Mouse (Mus musculus): ENCODE results near the gene 1700088E04Rik.
A peak's percentile ranks its signal among the peaks of the same experiment; 100 is the strongest.

Gene 1700088E04Rik

DNA sequence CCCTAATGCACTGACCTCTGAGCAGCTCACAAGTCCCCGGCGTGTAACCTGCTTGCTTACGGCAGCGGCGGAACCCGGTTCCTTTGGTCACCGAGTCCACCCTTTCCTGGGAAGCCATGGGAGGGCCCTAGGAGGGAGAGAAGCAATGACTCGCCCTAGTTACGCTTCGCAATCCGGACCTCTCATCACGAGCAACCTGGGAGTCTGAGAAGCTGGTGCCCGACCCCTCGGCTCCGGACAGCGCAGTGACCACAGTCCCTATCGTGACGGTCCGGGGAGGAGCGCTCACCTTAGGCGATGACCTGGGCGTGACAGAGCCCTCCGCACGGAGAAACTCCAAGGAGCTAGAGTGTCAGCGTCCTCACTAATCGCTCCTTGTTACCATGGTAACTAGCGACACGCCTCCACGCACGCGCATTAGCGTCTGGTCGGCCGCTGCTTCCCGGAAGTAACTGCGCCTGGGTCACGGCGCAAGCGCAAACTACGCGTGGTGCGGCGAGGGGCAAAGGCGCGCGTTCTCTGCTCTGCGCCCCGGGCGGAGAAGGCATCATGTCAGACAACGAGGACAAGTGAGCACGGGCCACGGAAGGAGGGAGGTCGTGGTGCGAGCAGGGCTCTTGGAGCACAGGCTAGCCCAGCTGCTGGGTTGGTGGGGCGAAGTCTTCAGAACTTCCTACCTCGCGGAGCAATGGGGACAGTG, at the start of gene 1700088E04Rik, which contains the start of gene Polr2f:
1700088E04Rik (minus strand) TSS at position 388 of the 700 bp plus-strand sequence.
Polr2f (plus strand) TSS at position 144 of the 700 bp plus-strand sequence.
- DNase-seq = peak; percentile 95

DNA sequence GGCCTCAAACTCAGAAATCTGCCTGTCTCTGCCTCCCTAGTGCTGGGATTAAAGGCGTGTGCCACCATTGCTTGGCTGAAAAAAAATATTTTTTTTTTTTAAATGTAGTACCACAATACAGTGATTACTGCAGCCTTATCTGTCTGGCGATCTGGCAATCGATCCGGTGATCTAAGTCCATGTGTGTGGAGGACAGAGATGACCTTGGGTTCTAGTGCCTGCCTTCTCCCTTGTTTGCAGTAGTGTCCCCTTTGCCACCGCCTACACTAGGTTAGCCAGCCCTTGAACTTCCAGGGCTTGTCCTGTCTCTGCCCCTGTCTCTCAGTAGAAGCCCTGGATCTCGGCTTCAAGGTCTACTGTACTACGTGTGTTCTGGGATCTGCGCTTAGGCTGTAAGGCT, 46.8 kb upstream of the 1700088E04Rik start:
- no peak for DNase-seq

DNA sequence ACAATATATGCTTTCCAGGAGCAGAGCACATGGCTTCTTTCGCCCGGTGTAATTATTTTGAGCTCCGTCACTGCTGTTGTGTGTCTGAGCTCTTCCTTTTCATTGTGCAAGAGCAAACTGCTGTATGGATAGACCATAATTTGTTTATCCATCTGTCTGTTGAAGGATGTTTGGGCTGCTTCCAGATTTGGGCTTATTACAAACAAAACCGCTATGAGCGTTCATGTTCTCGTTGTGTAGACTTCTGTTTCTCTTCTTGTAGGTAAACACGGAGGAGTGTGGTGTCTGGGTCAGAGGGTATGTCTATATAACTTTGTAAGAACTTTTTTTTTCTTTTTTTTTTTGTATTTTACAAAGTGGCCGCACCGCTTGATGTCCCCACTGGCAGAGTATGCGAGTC, 44.2 kb upstream of the 1700088E04Rik start:
- DNase-seq = no peak

DNA sequence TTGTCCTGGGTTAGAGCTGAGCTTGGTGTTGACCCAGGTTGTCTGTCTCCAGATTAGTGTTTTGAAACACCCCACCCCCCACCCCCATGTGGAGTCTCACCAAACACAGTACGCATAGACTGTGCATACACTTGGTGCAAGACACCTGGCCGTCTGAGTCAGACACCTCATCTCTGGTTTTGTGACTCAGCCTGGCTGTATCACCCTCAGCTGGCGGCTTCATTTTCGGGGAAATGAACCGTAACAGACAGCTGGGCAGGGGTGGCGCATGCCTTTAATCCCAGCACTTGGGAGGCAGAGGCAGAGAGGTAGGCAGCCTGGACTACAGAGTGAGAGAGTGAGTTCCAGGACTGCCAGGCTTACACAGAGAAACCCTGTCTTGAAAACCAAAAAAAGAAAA, 35.9 kb upstream of the 1700088E04Rik start:
- DNase-seq = no peak

DNA sequence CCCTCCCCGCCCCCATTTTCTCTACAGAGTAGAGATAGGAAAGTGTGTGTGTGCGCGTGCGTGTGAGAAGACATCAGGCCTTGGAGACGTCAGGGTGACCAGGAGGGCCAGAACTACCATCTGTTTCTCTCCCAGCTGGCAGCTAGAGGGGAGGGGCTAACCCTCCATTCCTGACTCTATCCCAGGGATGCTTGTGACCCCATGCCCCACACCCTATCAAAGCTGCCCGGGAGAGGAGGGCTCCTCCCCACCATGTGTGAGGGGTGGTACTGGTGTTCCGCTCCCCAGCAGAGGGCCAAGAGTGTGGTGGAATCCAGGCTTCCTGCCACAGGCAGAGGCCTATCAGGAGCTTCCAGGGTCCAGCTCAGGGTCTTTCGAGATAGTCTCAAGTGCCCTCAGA, 25.7 kb upstream of the 1700088E04Rik start:
- no peak for DNase-seq

DNA sequence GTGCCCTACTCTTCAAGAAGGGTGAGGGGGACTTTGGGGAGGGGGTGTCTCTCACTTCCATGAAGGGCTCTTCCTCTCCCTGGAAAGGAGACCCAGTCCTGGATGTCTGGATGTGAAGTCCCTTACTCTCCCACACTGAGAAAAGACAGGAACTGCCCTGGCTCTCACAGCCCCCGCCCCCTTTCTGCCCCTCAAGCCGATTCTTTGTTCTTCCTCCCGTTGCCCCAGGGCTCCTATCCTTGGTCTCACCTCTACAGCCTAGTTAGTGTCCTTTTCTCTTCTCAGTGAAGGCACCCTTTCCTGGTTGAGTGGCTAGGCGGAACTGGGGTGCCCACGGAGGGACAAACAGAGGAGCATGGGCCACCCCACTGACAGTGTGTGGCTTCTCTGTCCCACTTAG, 24.1 kb upstream of the 1700088E04Rik start, which contains the start of gene Sox10:
Sox10 (minus strand) TSS at position 101 of the 400 bp plus-strand sequence.
- DNase-seq = no peak

DNA sequence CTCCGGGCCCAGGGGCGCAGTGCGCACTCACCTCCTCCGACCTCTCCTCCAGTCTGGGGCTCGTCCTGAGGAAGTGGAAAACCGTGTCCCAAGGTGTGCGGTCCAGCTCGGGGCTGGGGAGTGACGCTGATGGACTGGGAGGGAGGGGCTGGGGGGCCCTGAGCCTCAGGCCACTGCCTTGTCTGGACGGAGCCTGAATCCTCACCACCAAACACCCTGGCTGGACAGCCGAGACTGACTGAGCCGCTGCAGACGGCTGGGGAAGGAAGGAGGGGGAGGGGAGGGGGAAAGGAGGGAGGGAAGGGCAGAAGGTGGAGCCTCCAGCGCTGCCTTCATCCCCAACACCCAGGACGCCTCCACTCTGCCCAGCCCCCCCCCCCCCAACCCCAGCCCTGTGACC, 23.2 kb upstream of the 1700088E04Rik start:
- DNase-seq = no peak

DNA sequence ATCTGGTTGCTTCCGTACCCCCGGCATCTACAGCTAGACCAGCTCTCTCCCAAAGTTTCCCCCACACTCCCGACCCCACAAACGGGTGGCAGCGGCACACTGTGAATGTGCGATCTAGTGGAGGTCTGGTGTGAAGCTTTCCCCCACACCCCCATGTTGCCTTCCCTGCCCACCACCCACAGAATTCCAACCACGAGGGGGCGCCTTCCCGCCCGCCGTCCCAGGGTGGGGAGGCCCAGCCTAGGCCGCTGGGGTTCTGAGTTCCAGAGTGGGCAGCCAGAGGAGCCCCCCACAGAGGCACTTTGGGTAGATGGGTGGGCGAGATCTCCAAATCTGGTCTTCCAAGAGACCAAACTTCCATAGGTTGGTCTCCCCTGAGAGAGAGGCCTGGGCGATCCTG, 21.8 kb upstream of the 1700088E04Rik start:
- DNase-seq = no peak

DNA sequence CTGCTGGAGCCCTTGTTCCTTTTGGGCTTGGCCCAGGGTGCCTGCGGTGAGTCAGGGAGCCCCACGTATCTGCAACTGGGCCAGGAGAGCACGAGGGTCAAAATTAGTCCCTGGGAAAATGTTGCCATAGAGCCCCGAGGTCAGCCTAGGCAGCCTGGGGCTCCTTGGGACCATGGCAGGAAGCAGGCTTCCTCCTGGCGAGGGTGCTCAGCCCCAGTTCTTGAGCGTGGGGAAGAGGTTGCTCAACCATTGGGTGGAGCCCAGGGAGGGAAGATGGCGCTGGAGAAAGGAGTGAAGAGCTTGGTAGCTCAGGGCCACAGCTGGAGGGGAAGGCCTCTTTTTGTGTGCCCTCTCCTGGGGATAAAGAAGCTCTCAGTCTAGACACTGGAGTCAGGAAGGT, 21.2 kb upstream of the 1700088E04Rik start:
- no peak for DNase-seq

DNA sequence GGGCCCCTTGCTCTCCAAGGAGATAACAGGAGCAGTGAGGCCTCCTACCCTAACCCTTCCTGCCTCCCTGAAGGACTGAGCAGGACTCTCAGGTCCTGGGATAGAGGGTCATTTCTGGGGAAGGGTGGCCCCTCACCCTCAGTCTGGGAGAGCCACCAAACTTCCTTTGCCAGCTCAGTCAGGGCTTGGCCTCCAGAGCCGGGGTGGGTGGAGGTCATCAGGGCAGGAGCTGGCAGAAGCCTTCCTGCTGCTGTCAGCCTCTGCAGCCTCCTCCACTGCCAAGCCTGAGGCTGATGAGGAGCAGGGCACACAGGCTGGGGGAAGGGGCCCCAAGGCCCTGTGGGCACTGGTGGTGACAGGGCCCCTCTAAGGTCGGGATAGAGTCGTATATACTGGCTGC, 14.5 kb upstream of the 1700088E04Rik start:
- DNase-seq = no peak

DNA sequence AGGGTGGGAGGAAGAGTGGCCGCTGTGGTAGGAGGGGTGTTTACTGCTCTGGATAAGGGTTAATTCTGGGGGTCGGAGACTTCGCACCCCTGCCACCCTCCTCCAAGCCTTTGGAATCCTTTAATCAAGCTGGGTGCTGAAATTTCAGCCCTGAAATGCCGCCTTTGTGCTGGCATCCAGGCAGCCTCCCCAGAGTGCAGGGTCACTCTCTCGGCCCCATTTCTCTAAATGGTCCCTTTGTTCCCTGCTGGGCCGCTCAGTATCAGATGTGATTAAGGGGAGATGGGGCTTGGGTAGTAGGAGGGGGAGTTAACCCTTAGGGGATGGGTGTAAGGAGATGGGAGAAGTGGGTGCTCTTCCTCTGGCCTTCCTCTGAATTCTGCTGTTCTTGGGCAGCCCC, 11.7 kb upstream of the 1700088E04Rik start:
- no peak for DNase-seq

DNA sequence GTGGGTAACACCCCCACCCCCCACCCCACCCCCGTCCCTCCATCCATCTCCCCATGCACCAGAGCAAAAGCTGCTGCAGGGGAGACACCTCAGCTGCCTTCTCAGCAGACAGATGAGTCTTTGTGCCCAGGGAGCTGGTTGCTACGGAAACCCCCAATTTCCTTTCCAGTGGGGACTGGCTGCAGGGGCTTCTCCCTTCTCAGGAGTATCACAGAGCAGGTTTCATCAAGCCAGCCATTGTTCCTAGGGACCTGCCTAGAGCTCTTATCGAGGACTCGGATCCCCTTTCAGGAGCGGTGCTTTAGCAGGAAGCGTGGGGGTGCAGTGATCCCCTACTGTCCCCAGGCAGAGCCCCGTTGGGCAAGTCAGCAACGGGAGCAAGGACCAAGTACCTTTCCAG, 10.8 kb upstream of the 1700088E04Rik start:
- DNase-seq = no peak

DNA sequence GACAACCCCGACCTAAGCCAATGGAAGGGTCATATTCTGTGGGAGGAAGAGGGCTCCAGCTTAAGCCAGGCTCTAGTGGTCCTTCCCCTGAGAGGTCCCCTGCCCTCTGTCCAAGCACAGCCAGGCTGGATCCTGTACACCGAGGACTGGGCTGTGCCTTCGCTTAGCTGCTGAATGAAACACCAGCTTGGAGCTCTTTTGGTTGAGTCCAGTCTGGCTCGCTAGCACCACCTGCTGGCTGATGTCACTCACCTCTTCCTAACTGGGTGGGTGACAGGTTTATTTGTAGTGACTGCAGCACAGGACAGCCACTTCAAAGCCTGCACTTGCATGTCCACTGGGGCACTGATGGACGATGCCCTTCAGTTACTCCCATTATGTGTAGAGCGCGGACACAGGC, 7.5 kb upstream of the 1700088E04Rik start:
- DNase-seq = peak; percentile 75

DNA sequence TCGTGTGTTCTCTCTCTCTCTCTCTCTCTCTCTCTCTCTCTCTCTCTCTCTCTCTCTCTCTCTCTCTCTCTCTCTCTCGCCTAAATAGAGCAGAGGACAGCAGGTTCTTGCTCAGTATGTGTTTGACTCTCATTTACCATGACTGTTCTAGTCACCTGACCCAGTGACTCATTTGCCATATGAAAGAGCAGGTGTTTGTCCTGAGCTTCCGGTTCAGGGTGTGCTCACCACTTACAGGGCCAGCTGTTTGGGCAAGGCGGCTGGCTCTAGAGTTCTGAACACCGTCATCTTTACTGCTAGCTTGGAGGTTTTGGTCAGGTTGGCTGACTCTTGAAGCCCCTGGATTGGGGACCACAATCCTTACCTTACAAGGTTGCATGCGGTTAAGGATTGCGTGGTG, 4.5 kb upstream of the 1700088E04Rik start:
- no peak for DNase-seq

DNA sequence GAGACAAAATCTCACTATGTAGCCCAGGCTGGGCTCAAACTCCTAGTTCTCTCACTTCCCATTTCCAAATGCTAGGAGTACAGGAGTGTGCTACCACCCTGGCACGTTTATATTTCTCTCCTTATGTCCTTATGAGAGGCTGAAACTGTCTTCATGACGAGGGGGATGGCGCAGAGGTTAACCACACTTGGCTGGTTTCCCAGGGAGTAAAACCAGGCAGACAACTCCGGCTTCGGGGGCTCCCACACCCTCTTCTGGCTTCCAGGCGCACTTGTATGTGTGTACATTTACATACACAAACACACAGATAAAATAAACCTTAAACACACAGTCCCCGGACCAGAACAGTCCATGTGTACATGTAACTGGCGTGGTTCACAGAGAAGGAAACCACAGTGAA, 3.0 kb upstream of the 1700088E04Rik start:
- DNase-seq = no peak

DNA sequence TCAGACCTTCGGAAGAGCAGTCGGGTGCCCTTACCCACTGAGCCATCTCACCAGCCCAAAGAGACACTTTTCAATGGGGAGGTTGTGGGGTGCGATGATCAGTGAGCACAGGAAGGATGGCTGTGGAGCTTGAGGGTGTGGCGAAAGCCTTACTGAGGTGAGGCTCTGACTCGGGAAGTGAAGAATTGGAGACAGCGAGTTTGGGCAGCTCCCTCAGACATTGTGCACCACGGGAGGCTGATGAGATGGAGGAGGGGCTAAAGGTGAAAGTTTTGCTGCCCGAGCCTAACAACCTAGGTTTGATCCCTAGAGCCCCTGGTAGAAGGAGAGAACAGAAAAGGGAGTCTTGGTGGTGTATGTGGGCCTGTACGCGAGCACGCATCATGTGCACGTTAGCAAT, 2.3 kb upstream of the 1700088E04Rik start:
- no peak for DNase-seq

DNA sequence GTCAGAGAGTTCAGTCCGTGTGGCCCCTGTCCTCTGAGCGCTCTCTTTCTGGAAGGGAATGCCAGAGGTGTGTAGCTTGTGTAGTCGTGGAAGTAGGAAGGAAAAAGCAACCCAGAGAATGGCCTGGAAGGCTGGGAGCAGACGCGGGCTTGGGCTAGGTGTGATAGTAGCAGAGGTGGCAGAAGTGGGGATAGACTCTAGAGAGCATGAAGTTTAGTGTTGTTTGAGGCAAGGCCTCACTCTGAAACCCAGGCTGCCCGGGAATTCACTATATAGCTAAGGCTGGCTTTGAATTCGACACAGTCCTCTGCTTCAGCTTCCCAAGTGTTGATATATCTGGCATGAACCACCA, 489 bp upstream of the 1700088E04Rik start:
- DNase-seq = no peak

DNA sequence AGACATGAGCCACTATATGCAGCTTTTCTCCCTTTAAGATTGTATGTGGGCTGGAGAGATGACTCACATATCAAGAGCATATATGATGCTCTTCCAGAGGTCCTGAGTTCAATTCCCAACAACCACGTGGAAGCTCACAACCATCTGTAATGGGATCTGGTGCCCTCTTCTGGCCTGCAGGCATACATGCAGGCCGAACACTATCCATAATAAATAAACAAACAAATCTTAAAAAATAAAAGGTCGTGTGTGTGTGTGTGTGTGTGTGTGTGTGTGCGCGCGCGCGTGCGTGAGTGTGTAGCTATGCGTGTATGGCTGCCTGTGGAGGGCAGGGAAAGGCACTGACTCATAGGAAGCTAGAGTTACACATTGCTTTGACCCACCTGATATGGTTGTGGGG, 1.4 kb downstream of the 1700088E04Rik start:
- DNase-seq = no peak

DNA sequence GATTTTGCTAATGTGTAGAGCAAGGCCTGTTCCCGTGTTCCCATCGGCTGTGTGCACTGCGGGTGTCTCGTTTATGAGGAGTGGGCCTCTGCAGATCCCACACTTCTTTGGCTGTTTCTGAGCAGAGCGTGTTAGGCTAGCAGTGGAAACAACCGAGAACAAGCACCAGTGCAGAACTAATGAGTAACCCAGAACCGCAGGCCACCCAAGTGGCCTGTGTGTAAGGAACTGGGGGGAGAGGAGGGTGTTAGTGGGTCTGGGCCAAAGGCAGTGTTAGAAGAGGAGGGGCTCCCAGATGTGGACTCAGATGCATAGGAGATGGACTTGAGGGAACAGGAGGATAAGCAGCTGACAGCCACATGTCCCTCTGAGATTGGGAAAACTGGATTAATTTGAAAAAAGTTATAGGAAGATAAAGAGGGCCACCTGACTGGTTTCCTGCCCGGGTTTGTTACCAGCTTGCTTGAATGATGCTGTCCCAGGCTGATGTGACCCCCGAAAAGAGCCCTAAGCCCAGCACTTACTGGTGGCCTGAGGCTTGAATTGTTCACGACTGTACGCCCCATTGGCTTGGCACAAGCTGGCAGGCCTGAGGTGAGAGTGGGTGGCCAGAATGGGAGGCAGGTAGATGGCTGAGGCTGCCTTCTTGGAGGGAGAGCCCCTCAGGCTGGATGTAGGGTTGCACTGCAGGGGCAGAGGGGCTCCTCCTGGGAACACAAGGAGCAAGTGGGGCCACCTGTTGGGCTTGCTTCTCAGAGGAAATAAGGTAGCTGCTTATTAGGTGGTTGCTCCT, 5.1 kb downstream of the 1700088E04Rik start:
- no peak for DNase-seq

DNA sequence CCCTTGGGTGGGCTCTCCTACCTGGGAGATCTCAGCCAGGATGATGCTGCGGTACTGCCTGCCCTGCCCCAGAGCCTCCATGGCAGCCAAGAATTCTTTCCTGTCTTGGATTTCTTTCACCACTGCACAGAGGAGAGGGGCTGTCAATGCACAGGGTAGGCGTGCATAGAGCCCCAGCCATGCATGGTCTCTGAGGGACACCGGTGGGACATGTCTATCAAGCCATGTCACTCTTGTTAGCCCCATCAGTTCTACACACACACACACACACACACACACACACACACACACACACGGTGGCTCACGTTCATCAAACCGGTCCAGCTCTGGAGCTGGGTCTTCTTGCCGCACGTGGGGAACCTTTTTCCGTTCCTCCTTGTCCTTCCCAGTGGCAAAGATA, 5.7 kb downstream of the 1700088E04Rik start:
- no peak for DNase-seq

DNA sequence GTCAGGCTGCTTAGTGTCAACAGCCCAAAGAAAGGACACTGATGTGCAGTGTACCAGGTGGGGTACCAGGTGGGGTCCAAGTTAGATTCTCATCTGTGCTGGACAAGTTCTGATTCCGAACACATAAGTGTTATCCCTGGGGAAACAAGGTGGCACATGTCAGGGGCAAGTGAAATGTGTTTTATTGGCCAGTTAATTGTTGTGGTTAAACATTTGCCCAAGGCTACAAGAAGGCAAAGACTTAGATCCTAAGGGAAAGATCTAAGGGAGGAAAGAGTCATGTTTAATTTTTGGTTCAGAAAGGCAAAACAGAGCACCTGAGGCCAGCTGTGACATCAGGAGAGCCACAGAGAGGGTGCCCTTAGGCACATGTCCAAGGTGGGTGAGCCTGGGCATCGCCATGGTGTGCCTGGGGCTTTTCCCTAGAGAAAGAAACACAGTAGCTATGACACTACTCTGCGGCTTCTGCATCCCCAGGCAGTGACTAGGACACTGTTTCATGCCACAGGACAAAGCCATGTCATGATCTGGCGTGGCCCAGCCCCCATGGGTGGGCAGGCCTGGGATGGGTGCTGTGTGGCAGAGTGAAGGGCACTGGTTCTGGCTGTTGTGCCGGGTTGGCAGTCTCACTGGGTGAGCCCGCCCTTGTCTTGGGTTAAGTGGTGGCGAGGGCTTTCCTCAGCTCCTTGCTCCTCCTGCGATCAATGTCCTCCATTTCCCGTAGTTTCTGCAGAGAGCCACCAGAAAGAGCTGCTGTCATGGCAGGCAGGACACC, 6.4 kb downstream of the 1700088E04Rik start:
- no peak for DNase-seq

DNA sequence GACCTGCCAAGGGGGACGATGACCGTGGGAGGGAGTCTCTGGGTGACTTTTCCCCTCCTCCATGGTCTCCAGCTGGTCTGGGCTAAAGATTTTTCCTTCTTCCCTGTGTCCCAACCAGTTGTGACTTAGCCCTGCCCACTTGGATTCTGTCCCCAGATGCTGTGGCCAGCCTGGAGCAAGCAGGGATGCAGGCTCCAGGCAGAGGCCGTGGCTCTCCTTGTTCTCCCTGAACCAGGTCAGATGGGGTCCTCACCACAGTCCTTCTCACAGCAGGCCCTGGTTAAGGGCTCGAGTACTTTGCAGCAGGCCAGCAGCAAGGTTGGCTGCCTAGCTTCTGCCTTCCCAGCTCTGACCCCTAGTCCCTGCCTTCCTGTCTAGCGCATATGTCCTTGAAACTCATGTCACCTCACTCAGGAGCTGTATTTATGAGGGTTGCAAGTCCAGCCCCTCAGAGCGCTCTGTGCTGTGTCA, 7.8 kb downstream of the 1700088E04Rik start:
- no peak for DNase-seq

DNA sequence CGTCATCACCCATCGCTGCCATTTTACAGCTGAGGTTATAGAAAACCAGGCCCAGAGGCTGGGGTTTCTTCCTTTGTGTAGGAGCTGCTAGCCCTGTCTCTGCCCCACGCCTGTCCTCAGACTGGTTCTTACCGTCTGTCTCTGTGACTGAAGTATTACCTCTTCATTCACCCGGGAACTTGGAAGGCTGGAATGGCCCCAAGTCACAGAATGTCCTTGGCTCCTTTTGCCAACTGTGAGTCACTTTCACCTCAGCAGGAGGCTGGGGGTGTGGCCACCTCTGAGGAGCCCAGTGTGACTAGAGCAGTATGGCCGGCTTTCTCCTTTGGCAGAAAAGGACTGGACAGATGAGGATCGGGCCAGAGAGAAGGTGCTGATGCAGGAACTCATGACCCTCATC, 9.6 kb downstream of the 1700088E04Rik start:
- no peak for DNase-seq

DNA sequence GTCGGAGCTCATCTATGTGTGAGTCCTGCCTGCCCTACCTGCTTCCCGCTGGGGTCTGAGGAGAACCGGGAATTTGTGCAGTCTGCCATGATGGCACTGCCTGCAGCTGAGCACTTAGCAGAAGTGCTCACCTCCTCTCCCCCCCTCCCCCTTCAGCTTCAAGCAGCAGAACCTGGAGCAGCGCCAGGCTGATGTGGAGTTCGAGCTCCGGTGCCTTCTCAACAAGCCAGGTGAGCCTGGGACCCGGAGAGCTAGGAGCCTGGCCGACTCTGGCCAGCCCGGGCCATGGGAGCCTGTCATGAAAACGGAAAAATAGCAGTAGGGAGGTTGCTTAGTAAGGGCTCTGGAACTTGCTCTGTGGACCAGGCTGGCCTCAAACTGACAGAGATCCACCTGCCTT, 10.3 kb downstream of the 1700088E04Rik start:
- no peak for DNase-seq
